Mouse (Mus musculus) left cerebral cortex, adult 9 months (tissue): Measurements from ENCODE around the gene Sf3b3.

Experiments used
- DNase-seq, 2 experiments: peaks; one replicate each; pipeline ENCODE4 v3.0.0; 2022; ENCODE audit warnings: low spot score in 2 of 2

The Sf3b3 gene

DNA sequence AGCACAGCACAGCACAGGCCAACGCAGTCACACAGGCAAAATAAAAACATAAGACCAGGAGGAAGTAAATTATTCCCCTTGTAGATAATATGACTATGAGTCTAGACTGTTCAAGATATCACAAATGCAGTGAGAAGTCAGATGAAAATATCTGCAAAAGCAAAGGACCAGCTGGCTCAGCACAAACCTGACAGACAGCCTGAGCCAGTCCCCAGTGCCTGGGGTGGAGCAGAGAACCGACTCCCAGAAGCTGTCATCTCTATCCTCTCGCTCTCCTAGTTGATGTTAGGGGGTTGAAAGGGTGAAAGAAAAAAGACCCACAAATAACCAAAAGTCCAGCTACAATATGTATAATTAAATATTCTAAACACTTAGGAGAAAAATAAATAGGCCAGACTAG, 70.9 kb downstream of the Sf3b3 start:
- no peak for DNase-seq

- DNase-seq: no peak
These were observed 71.3 kb downstream of the Sf3b3 start for GRCm38 (mm10) chr8:110775316-110775715.

- DNase-seq: no peak
These were observed 71.9 kb downstream of the Sf3b3 start for GRCm38 (mm10) chr8:110774725-110775124.

GRCm38 (mm10) chr8:110774047-110774446, 72.5 kb downstream of the Sf3b3 start:
- DNase-seq: no peak

- peak; percentile 49 to 63 for DNase-seq
These were observed 74.1 kb downstream of the Sf3b3 start for GRCm38 (mm10) chr8:110772452-110772851.

DNA sequence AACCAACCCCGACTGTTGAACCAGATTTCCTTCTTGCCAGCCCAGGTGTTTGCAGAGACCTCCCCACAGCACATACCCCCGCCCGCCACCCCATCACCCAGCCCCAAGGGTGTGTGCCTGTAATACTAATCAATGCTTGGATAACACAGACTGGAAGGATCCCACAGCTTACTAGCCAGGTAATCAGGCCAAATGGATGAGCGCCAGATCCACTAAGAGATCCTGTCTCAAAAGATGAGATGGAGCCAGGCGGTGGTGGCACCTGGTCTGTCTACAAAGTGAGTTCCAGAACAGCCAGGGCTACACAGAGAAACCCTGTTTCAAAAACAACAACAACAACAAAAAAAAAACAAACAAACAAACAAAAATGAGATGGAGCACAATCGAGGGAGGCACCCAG, 79.3 kb downstream of the Sf3b3 start:
- DNase-seq: no peak

GRCm38 (mm10) chr8:110764671-110765070, 81.9 kb downstream of the Sf3b3 start:
- peak in 1 of 2 experiments; percentile 28 for DNase-seq

DNA sequence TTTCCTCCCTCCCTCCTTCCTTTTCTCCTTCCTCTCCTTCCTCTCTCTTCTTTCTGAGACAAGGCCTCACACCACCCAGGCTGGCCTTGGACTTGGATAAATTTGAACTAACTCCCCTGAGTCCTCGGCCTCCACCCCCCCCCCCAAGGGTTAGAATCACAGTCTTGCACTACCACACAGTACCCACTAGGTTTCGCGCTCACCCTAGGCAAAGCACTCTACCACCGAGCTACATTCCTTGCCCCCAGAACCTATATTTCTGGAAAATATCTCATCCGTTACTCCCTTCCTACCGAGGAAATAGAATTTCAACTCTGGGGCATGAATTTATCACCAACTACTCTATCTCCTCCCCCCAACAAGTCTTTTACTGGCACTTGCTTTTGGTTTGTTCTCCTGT, 84.6 kb downstream of the Sf3b3 start:
- DNase-seq: no peak

GRCm38 (mm10) chr8:110761185-110761584, 85.4 kb downstream of the Sf3b3 start:
- no peak for DNase-seq

- no peak for DNase-seq
These were observed 86.2 kb downstream of the Sf3b3 start for GRCm38 (mm10) chr8:110760280-110760940.
